Mouse (Mus musculus) retina, adult 2 months (tissue): ENCODE measurements around the gene Baz2b.

Experiments used
- DNase-seq: peaks from one replicate; pipeline ENCODE4 v3.0.0-alpha.2; 2012; ENCODE audit warnings: low read depth, low spot score

The Baz2b gene

GRCm38 (mm10) chr2:60132269-60133042 is 77.2 kb downstream of the Baz2b start:
- DNase-seq, result no peak

GRCm38 (mm10) chr2:60128631-60129030 is 81.0 kb downstream of the Baz2b start:
- no peak for DNase-seq

GRCm38 (mm10) chr2:60126831-60127230 is 82.8 kb downstream of the Baz2b start:
- DNase-seq, result no peak

- DNase-seq, result no peak
Observed at GRCm38 (mm10) chr2:60126292-60126691, 83.3 kb downstream of the Baz2b start.

GRCm38 (mm10) chr2:60125049-60126004 is 84.3 kb downstream of the Baz2b start:
- DNase-seq, result no peak

GRCm38 (mm10) chr2:60124648-60125048 is 85.0 kb downstream of the Baz2b start:
- no peak for DNase-seq

GRCm38 (mm10) chr2:60123911-60124647 is 85.6 kb downstream of the Baz2b start:
- no peak for DNase-seq

- no peak for DNase-seq
Observed at GRCm38 (mm10) chr2:60123061-60123874, 86.4 kb downstream of the Baz2b start.

- DNase-seq, result no peak
Observed at GRCm38 (mm10) chr2:60122188-60122587, 87.5 kb downstream of the Baz2b start.

- no peak for DNase-seq
Observed at GRCm38 (mm10) chr2:60120681-60121080, 89.0 kb downstream of the Baz2b start.

- no peak for DNase-seq
Observed at GRCm38 (mm10) chr2:60118684-60119558, 90.7 kb downstream of the Baz2b start.

- DNase-seq, result no peak
Observed at GRCm38 (mm10) chr2:60117867-60118266, 91.8 kb downstream of the Baz2b start.

GRCm38 (mm10) chr2:60115891-60116554 is 93.6 kb downstream of the Baz2b start:
- DNase-seq, result no peak

- no peak for DNase-seq
Observed at GRCm38 (mm10) chr2:60114901-60115300, 94.7 kb downstream of the Baz2b start.

- DNase-seq, result no peak
Observed at GRCm38 (mm10) chr2:60113661-60114560, 95.7 kb downstream of the Baz2b start.

GRCm38 (mm10) chr2:60112116-60112515 is 97.5 kb downstream of the Baz2b start:
- no peak for DNase-seq

- no peak for DNase-seq
Observed at GRCm38 (mm10) chr2:60109001-60109400, 100.6 kb downstream of the Baz2b start.

GRCm38 (mm10) chr2:60096625-60097024 is 113.0 kb downstream of the Baz2b start:
- DNase-seq, result no peak
